Comparison of ENCODE assay signal across 16 mouse cellular contexts in genomic region chr3:99110353-99111213, GRCm38 (mm10). TPM values are rescaled to one million over a fixed set of nuclear protein-coding genes. Genes with fewer than 3 reads are reported as not detected.
A peak's percentile ranks its signal among the peaks of the same experiment; 100 is the strongest.
DNase-seq lines count a peak whose midpoint lies in the region; ATAC-seq and TF ChIP-seq lines count a peak whose summit lies in the region.
"Had no signal": no experiment of that assay in that cellular context is flagged by ENCODE, and none has a peak within 500 bp of the region (broad histone marks: within the 10 kb centered on the region; RNA-seq: fewer than 3 reads in every experiment).

No protein-coding gene starts in this region.

- H3K9ac ChIP-seq in limb, embryonic 15.5 days: no peak overlapping the region

- peak overlapping the region; percentile 80 for H3K27ac ChIP-seq in embryonic fibroblast, embryonic 13.5 days (ENCODE audit: insufficient read depth, low read length)
- H3K27ac ChIP-seq in limb, embryonic 15.5 days: peak overlapping the region; percentile 67
- H3K27ac ChIP-seq: hindbrain, postnatal 0 days; midbrain, embryonic 10.5 days had no signal

- H3K4me3 ChIP-seq in embryonic fibroblast, embryonic 13.5 days (ENCODE audit: insufficient read depth, low read length): no peak overlapping the region
- no peak overlapping the region for H3K4me3 ChIP-seq in limb, embryonic 15.5 days
- H3K4me3 ChIP-seq: midbrain, embryonic 10.5 days had no signal

- TF ChIP-seq CTCF in embryonic fibroblast, embryonic 13.5 days (IDR thresholded peaks at IDR 0.05; ENCODE audit: borderline replicate concordance, insufficient read depth, low read length): no peak

- intact Hi-C loops in gastrocnemius, postnatal 36 days (cut with DNase I): no loop called here

- H3K27me3 ChIP-seq in limb, embryonic 15.5 days: no peaks in the 10 kb centered on the region

- peak; percentile 17 for DNase-seq in kidney, adult 18-20 months
- DNase-seq in kidney, postnatal 4 days: no peak
- peak; percentile 9 for DNase-seq in lung, postnatal 25 days (ENCODE audit: low spot score)
- no peak for DNase-seq in lung, postnatal 10 days
- DNase-seq in heart, adult 8-10 months (ENCODE audit: low spot score): no peak
- DNase-seq in gastrocnemius, postnatal 36 days: no peak
- DNase-seq: cerebellum, postnatal 14 days; gastrocnemius, postnatal 14 days; heart, postnatal 14 days; thymus, postnatal 14 days had no signal

- no peaks in the 10 kb centered on the region for H3K36me3 ChIP-seq in limb, embryonic 15.5 days
- H3K36me3 ChIP-seq: midbrain, embryonic 10.5 days had no signal

- WGBS in limb, embryonic 15.5 days: 22% methylated on average over 9 of the region's 9 CpGs

- peak; percentile 45; the same call in 1 of the 2 replicates for ATAC-seq in limb, embryonic 15.5 days (ENCODE audit: insufficient number of reproducible peaks, low FRiP score, low TSS enrichment, low read depth)
- ATAC-seq: hindbrain, postnatal 0 days had no signal

- peak overlapping the region; percentile 7; the same call in 1 of the 2 replicates for H3K4me2 ChIP-seq in limb, embryonic 15.5 days
- H3K4me2 ChIP-seq: heart, embryonic 11.5 days; liver, embryonic 11.5 days had no signal

- no peak for TF ChIP-seq POLR2A in embryonic fibroblast, embryonic 13.5 days (IDR thresholded peaks at IDR 0.05; ENCODE audit: low read depth, low read length)

- no peaks in the 10 kb centered on the region for H3K9me3 ChIP-seq in limb, embryonic 15.5 days
- H3K9me3 ChIP-seq: midbrain, embryonic 10.5 days had no signal

- H3K4me1 ChIP-seq in embryonic fibroblast, embryonic 13.5 days (ENCODE audit: control insufficient read depth, insufficient read depth, low read length): peaks cover 6% of the 10 kb centered on the region
- H3K4me1 ChIP-seq in limb, embryonic 15.5 days: peaks cover 33% of the 10 kb centered on the region
- H3K4me1 ChIP-seq: midbrain, embryonic 10.5 days had no signal

RNA-seq across cellular contexts. Expression of gene Wars2, which starts 30.3 kb away (rescaled TPM):
- polyA plus RNA-seq in embryonic fibroblast, embryonic 13.5 days (2011; ENCODE audit: insufficient read length, low read depth, missing spikeins): 7.5 and 11.6 TPM in 2 replicates
- polyA plus RNA-seq in limb, embryonic 15.5 days (2015; fragmentation: Nextera tagmentation; extraction: Ambion mirVana): 8.3 and 8.8 TPM in 2 replicates
- total RNA-seq in heart, adult 8-10 months (2022): 1 to 10 TPM; 5.6 to 8.7 (median 7.9) TPM
- total RNA-seq in gastrocnemius, postnatal 36 days (2021): 1 to 10 TPM; 5.5 to 5.8 TPM

Comparison
In these comparisons a context has a peak if more than half of its experiments do, and no peak if none do; other contexts are left out.
1. DNase-seq: peak in kidney, adult 18-20 months (single experiment) and lung, postnatal 25 days (single experiment); none in kidney, postnatal 4 days (0 of 2), lung, postnatal 10 days (single experiment), heart, adult 8-10 months (single experiment) and gastrocnemius, postnatal 36 days (0 of 2).